Mouse (Mus musculus) liver, adult 2 months (tissue): ENCODE data around the gene Pde2a. TPM values are rescaled to one million over a fixed set of nuclear protein-coding genes. Genes with fewer than 3 reads are reported as not detected.

Experiments used
- DNase-seq: peaks from one replicate; pipeline ENCODE4 v3.0.0-alpha.2; 2011; ENCODE audit warnings: low read depth, low spot score; ENCODE audit errors: extremely low read depth
- H3K27ac ChIP-seq: fragments of 200-500 bp; replicated peaks from 2 replicates; pipeline ENCODE4 v1.5.1; 2012; ENCODE audit warnings: low read depth, mild to moderate bottlenecking, control low read depth, inconsistent platforms, low read length; ENCODE audit not compliant: insufficient read depth
- H3K27me3 ChIP-seq: fragments of 200-500 bp; 2 replicates; pipeline ENCODE4 v1.6.1; 2012; ENCODE audit warnings: mild to moderate bottlenecking, moderate library complexity, low read length, inconsistent platforms; ENCODE audit not compliant: control insufficient read depth, insufficient read depth
- H3K36me3 ChIP-seq: fragments of 200-500 bp; 2 replicates; pipeline ENCODE4 v1.6.1; 2012; ENCODE audit warnings: low read length, inconsistent platforms; ENCODE audit not compliant: control insufficient read depth, insufficient read depth
- H3K4me1 ChIP-seq: fragments of 200-500 bp; 2 replicates; pipeline ENCODE4 v1.6.1; 2011; ENCODE audit warnings: low read length; ENCODE audit not compliant: control insufficient read depth, insufficient read depth
- H3K4me3 ChIP-seq: fragments of 200-500 bp; 2 replicates; pipeline ENCODE4 v1.5.1; 2011; ENCODE audit warnings: low read depth, mild to moderate bottlenecking, control low read depth, low read length, moderate library complexity; ENCODE audit not compliant: insufficient read depth
- H3K79me2 ChIP-seq: fragments of 200-500 bp; 2 replicates; pipeline ENCODE4 v1.6.1; 2012; ENCODE audit warnings: inconsistent platforms, mild to moderate bottlenecking, low read length, moderate library complexity; ENCODE audit not compliant: control insufficient read depth, insufficient read depth
- H3K9ac ChIP-seq: fragments of 200-500 bp; 2 replicates; pipeline ENCODE4 v1.6.1; 2012; ENCODE audit warnings: low read depth, mild to moderate bottlenecking, control low read depth, inconsistent platforms, low read length
- CTCF ChIP-seq: fragments of 200-500 bp; IDR thresholded peaks from 2 replicates; pipeline ENCODE4 v1.5.1; 2011; ENCODE audit warnings: low read depth, low read length, control low read depth
- POLR2A ChIP-seq: fragments of 200-500 bp; IDR thresholded peaks from 2 replicates; pipeline ENCODE4 v1.6.1; 2011; ENCODE audit warnings: low read length, control low read depth; ENCODE audit not compliant: insufficient read depth; ENCODE audit errors: extremely low read depth
- WGBS: fragments of 180-500 bp; shearing (Covaris S2); methylation state at CpG from one replicate; pipeline ENCODE4 v1.1.7; 2018; 5-methylcytosine and 5-hydroxymethylcytosine counted together
- polyA plus RNA-seq: library from polyadenylated mRNA; depleted of rRNA; stranded (reverse); fragments of >200 nt; gene quantifications from 2 replicates; pipeline ENCODE4 v1.2.3, GENCODE M21; 2012
- total RNA-seq: library from RNA; depleted of rRNA; stranded (reverse); fragments of >200 nt; gene quantifications from 2 replicates; pipeline ENCODE4 v1.2.3, GENCODE M21; 2014

The Pde2a gene
- total and polyA plus RNA-seq, 2 experiments = 7.7 to 11.4 TPM

DNA sequence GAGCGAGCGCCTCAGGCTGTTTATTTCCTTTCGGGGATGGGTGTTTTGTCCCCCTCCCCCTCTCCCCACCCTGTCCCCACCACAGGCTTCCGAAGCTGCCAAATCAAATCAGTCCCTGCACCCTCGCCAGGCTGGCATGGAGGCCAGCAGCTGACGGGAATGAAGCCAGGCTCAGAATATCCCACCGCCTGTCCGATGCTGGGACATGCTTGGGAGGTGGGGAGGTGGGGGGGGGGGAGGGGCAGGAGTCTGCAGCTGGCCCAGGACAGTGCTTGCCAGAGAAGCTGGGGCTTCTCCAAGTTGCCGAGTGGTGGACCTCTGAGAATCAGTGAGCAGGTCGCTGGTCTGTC, 39.1 kb downstream of the Pde2a start:
- Histone ChIP-seq H3K4me1 (peaks cover 4% of the 10 kb centered on the region; the same call in 1 of the 2 replicates), H3K9ac (no peak overlapping the region)
- 61% methylated on average over 10 of the region's 10 CpGs for WGBS

DNA sequence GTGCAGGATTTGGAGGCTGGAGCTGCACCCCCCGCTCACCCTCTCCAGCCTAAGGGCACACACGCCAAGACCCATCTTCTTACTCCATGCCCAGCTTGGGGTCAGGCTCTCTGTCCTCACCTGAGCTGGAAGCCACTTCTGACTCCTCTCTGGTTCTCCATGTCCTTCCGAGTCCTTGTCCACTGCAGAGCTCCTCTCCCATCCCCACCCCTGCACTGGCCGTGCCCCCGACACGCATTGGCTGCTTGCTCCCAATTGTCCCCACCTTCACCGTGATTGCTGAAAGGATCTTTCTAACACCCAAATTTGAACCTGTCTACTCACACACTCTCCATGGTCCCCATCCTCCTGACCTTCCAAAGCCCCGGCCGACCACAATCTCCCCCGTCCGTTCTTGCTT, 40.1 kb downstream of the Pde2a start:
- Histone ChIP-seq H3K36me3 (no peaks in the 10 kb centered on the region), H3K27me3 (no peaks in the 10 kb centered on the region), H3K9ac (no peak overlapping the region), H3K4me3 (no peak overlapping the region), H3K4me1 (peaks cover 4% of the 10 kb centered on the region; the same call in 1 of the 2 replicates), H3K27ac (no peak overlapping the region), H3K79me2 (no peaks in the 10 kb centered on the region)
- no peak for DNase-seq
- WGBS = 74% methylated on average over 11 of the region's 11 CpGs
- no peak for TF ChIP-seq CTCF
- TF ChIP-seq POLR2A = no peak

More for the DNA sequence above, 39.1 kb downstream of the Pde2a start:
- Histone ChIP-seq H3K36me3 (no peaks in the 10 kb centered on the region), H3K27me3 (no peaks in the 10 kb centered on the region), H3K27ac (no peak overlapping the region), H3K4me3 (no peak overlapping the region), H3K79me2 (no peaks in the 10 kb centered on the region)
- DNase-seq = no peak
- TF ChIP-seq POLR2A = no peak
- TF ChIP-seq CTCF = no peak

DNA sequence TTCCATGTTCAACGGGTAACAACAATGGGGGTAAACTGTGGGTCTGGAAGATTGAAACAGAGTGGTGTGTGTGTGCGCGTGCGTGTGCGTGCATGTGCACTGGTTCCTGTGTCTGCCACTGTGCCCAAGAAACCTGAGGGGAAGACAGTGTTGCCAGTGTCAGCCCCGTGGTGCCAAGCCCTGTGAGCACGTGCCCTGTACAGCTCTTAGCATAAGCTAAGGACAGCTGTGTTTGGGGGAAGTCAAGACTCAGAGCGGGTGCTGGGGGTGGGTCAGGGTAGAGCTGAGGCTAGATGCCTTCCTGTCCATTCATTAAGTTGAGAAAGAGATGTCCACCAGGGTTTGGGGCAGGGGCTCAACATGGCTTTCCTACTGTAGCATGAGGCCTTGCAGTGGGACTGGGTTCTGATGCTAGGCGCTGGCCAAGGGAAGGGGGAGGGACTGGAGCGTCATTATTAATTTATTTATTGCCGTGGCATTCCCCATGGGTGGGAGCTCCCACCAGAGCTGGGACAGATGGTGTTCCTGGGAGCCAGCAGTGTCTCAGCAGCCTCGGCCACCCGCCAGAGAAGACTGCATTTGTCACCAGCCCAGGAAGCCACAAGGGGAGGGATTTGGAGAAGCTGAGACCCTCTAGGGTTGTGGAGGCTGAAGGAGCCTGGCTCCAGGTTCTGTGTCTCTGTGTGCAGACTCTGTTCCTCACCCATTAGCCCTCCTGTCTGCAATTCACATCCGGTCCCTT, 41.0 kb downstream of the Pde2a start:
- no peak for DNase-seq
- peaks cover 4% of the 10 kb centered on the region; the same call in 1 of the 2 replicates for H3K4me1 ChIP-seq
- H3K36me3 ChIP-seq = no peaks in the 10 kb centered on the region

DNA sequence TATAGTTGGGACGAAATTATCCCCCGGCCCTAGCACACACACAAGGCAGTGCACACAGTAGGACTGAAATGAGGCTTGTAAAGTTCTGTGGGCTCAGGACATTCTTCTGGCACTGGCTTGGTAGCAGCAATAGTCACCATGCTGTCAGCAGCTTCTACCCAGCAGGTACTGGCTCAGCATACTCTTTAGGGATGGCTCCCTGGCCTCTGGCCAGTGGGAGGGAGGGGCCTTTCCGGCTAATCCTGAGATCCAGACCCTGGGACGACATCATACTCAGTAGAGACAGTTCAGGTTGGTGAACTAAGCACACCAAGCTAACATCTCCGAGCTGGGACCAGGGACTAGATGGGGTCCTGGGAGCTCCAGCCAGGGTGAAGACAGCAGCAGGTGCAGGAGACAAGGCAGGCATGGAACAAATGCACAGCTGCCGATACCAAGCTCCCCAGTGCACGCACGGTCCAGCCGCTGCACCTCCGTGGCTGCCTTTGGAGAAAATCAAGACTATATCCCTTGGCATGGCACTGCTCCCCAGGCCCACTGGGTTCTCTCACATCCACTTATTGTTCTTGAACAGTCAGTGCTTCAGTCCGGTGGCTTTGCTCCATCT, 42.3 kb downstream of the Pde2a start:
- no peaks in the 10 kb centered on the region for H3K79me2 ChIP-seq
- H3K4me3 ChIP-seq = no peak overlapping the region
- TF ChIP-seq CTCF = no peak
- no peak for TF ChIP-seq POLR2A
- H3K9ac ChIP-seq = no peak overlapping the region
- 79% methylated on average over 11 of the region's 11 CpGs for WGBS
- DNase-seq = no peak
- 0 out of 2 replicates have a peak overlapping the region, but pooled peaks have one; percentile 24 for H3K27ac ChIP-seq
- no peaks in the 10 kb centered on the region for H3K36me3 ChIP-seq
- H3K27me3 ChIP-seq = no peaks in the 10 kb centered on the region
- H3K4me1 ChIP-seq = peaks cover 4% of the 10 kb centered on the region

More for the DNA sequence above, 41.0 kb downstream of the Pde2a start:
- WGBS = 76% methylated on average over 14 of the region's 14 CpGs
- Histone ChIP-seq H3K79me2 (no peaks in the 10 kb centered on the region), H3K27ac (no peak overlapping the region), H3K27me3 (no peaks in the 10 kb centered on the region), H3K4me3 (no peak overlapping the region), H3K9ac (no peak overlapping the region)
- TF ChIP-seq CTCF = no peak
- no peak for TF ChIP-seq POLR2A

DNA sequence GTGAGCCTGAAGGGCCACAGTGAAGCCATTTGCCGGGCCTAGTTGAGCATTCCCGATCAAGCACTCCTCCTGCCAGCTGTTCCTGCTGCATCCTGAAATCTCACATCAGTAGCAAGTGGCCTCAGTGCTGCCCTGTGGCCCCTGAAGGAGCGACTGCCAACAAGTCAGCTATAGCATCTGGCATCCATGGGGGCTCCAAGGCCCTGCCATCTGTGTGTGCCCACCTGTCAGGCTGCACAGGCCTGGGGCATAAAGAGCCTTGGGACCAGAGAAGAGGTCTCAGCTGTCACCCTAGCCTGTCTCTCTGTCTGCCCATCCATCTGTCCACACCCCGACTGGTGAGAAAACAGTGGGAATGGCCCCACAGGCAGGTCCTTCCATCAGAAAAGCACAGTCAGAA, 43.4 kb downstream of the Pde2a start:
- Histone ChIP-seq H3K4me1 (peaks cover 4% of the 10 kb centered on the region), H3K36me3 (no peaks in the 10 kb centered on the region), H3K4me3 (no peak overlapping the region), H3K27me3 (no peaks in the 10 kb centered on the region), H3K9ac (no peak overlapping the region), H3K27ac (peak overlapping the region; percentile 35; the same call in 1 of the 2 replicates), H3K79me2 (no peaks in the 10 kb centered on the region)
- no peak for DNase-seq
- TF ChIP-seq CTCF (no peak), POLR2A (no peak)
- WGBS = 61% methylated on average over 4 of the region's 4 CpGs

DNA sequence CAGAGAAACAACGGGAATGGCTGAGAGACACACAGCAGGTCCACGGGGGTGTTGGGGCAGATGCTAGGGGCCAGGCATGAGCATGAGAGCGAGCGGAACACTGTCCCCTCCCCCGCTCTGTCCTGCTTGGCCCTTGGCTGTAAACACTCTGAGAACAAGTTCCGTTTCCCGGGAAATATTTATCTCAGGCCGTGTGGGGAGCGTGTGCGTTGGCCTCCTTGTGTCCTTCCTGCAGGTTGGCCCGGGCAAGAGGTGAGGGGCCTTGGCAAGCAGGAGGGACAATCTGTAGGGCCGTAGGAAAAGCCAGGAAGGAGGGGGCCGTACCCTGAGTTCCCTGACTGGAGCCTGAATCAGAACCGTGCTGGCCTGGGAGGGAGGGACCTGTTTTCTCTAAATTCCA, 43.9 kb downstream of the Pde2a start:
- H3K9ac ChIP-seq = no peak overlapping the region
- peak; percentile 33 for DNase-seq
- TF ChIP-seq CTCF = no peak
- no peak for TF ChIP-seq POLR2A
- H3K36me3 ChIP-seq = no peaks in the 10 kb centered on the region
- 32% methylated on average over 14 of the region's 14 CpGs for WGBS
- no peaks in the 10 kb centered on the region for H3K79me2 ChIP-seq
- H3K4me3 ChIP-seq = no peak overlapping the region
- H3K4me1 ChIP-seq = peaks cover 4% of the 10 kb centered on the region
- H3K27ac ChIP-seq = peak overlapping the region; percentile 35; the same call in 1 of the 2 replicates
- H3K27me3 ChIP-seq = no peaks in the 10 kb centered on the region
